Mouse (Mus musculus): ENCODE measurements around the gene Camk2g. TPM values are rescaled to one million over a fixed set of nuclear protein-coding genes. Genes with fewer than 3 reads are reported as not detected.

The Camk2g gene
- total and polyA plus RNA-seq, 3 experiments = 15.7 to 33.1 (median 18.5) TPM

DNA sequence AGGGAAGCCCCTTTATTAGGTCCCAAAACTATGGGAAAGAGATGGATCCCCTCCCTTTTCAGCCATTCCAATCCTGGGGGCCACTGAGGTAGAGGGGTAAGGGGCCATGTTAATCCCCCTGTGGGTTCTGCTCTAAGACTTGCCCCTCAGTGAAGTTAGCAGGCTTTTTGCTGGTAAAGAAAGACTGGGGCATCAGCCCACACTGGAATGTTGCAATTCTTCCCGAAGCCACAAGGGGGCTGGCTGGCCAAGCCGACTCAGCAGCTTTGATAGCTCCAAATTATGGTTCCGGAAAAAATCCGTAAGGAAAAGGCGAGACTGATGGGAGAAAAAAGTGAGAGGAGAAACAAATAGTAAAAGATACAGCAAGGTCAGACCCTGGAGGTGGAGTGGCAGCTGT lies 69.8 kb downstream of the Camk2g start:
- Histone ChIP-seq H3K9ac (ENCODE audit: insufficient read depth, low read depth) (no peak overlapping the region), H3K4me1 (ENCODE audit: control insufficient read depth in 1 of 2, insufficient read depth in 2 of 2) (no peaks in the 10 kb centered on the region), H3K9me3 (replicated peaks; ENCODE audit: low read length) (no peaks in the 10 kb centered on the region), H3K27ac (ENCODE audit: insufficient read depth, low read depth) (no peak overlapping the region), H3K36me3 (replicated peaks in 1 of 2; ENCODE audit: control insufficient read depth in 1 of 2, insufficient read depth in 1 of 2, low read length in 1 of 2) (peaks cover 75 to 96% of the 10 kb centered on the region in 2 experiments), H3K27me3 (replicated peaks) (no peaks in the 10 kb centered on the region), H3K4me2 (ENCODE audit: insufficient read depth, low read depth, poor library complexity, severe bottlenecking) (no peak overlapping the region), H3K79me2 (replicated peaks; ENCODE audit: control insufficient read depth, extremely low read depth, insufficient read depth, poor library complexity, severe bottlenecking) (no peaks in the 10 kb centered on the region), H3K4me3 (replicated peaks in 1 of 3; ENCODE audit: low read depth in 2 of 3, low read length in 2 of 3, poor library complexity in 1 of 3) (no peak overlapping the region)
- DNase-seq (ENCODE audit: extremely low read depth) = no peak
- no peak for TF ChIP-seq USF1 (IDR thresholded peaks at IDR 0.05; ENCODE audit: low read depth, low read length)
- peak; percentile 73 to 78 for TF ChIP-seq CTCF (conservative IDR thresholded peaks at IDR 0.05 in 1 of 2, IDR thresholded peaks at IDR 0.05 in 1 of 2; ENCODE audit: low read depth in 2 of 2, low read length in 2 of 2)
- no peak for TF ChIP-seq ELF1 (IDR thresholded peaks at IDR 0.05; ENCODE audit: low read depth, low read length)
- peak; percentile 36 for TF ChIP-seq RAD21 (IDR thresholded peaks at IDR 0.05; ENCODE audit: low read depth, low read length)
- TF ChIP-seq JUND (conservative IDR thresholded peaks at IDR 0.05; ENCODE audit: low read depth, low read length) = no peak
- no peak for TF ChIP-seq CHD1 (IDR thresholded peaks at IDR 0.05; ENCODE audit: low read depth, low read length)
- no peak for TF ChIP-seq POLR2A (IDR thresholded peaks at IDR 0.05; ENCODE audit: low read depth, low read length)
- no peak for TF ChIP-seq ZMIZ1 (IDR thresholded peaks at IDR 0.05; ENCODE audit: low read depth, low read length)
- peak; percentile 65 for TF ChIP-seq SMC3 (IDR thresholded peaks at IDR 0.05; ENCODE audit: low read depth, low read length)
- TF ChIP-seq ZKSCAN1 (IDR thresholded peaks at IDR 0.05; ENCODE audit: borderline replicate concordance, low read depth, low read length) = no peak
- no peak for TF ChIP-seq USF2 (conservative IDR thresholded peaks at IDR 0.05; ENCODE audit: low read depth, low read length)
- no peak for TF ChIP-seq ETS1 (conservative IDR thresholded peaks at IDR 0.05; ENCODE audit: low read depth, low read length)
- no peak for TF ChIP-seq E2F4 (IDR thresholded peaks at IDR 0.05; ENCODE audit: insufficient replicate concordance, low read depth, low read length)
- TF ChIP-seq RCOR1 (conservative IDR thresholded peaks at IDR 0.05; ENCODE audit: low read depth, low read length) = no peak
- no peak for TF ChIP-seq EP300 (IDR thresholded peaks at IDR 0.05; ENCODE audit: low read length)
- TF ChIP-seq GABPA (IDR thresholded peaks at IDR 0.05; ENCODE audit: insufficient replicate concordance, low read depth, low read length) = no peak
- no peak for TF ChIP-seq MAZ (IDR thresholded peaks at IDR 0.05; ENCODE audit: low read depth, low read length)
- no peak for TF ChIP-seq ZC3H11A (IDR thresholded peaks at IDR 0.05; ENCODE audit: low read depth, low read length)
- TF ChIP-seq MAFK (IDR thresholded peaks at IDR 0.05; ENCODE audit: insufficient replicate concordance, low read length) = peak; percentile 96
- TF ChIP-seq UBTF (IDR thresholded peaks at IDR 0.05; ENCODE audit: low read depth, low read length) = no peak
- no peak for TF ChIP-seq POLR2AphosphoS2 (IDR thresholded peaks at IDR 0.05; ENCODE audit: low read depth, low read length)
- no peak for TF ChIP-seq TCF12 (IDR thresholded peaks at IDR 0.05; ENCODE audit: low read depth, low read length)
- TF ChIP-seq KAT2A (IDR thresholded peaks at IDR 0.05; ENCODE audit: insufficient replicate concordance, low read length) = no peak
- no peak for TF ChIP-seq TBP (conservative IDR thresholded peaks at IDR 0.05; ENCODE audit: low read depth, low read length)
- TF ChIP-seq MYC (IDR thresholded peaks at IDR 0.05; ENCODE audit: low read depth, low read length) = no peak
- TF ChIP-seq PAX5 (IDR thresholded peaks at IDR 0.05; ENCODE audit: low read length) = no peak
- no peak for TF ChIP-seq SIN3A (IDR thresholded peaks at IDR 0.05; ENCODE audit: low read length)
- TF ChIP-seq MXI1 (IDR thresholded peaks at IDR 0.05; ENCODE audit: low read depth, low read length) = no peak
- TF ChIP-seq NELFE (IDR thresholded peaks at IDR 0.05; ENCODE audit: low read depth, low read length) = no peak
- TF ChIP-seq JUN (IDR thresholded peaks at IDR 0.05; ENCODE audit: insufficient read depth, low read depth, low read length) = no peak
- dilution Hi-C loops (cut with MboI; ENCODE audit: extremely low pct_ligation_motif_present, extremely low pct_unique_long_range_greater_than_20kb, low sequenced_read_pairs) (no loop called here), in situ Hi-C loops (cut with MboI; ENCODE audit: low pct_ligation_motif_present, low pct_unique_long_range_greater_than_20kb, low sequenced_read_pairs) (no loop called here)
